Mouse (Mus musculus): ENCODE measurements around the gene Ccdc3. TPM values are rescaled to one million over a fixed set of nuclear protein-coding genes. Genes with fewer than 3 reads are reported as not detected.

Gene Ccdc3
- total RNA-seq, 2 experiments from 2014 or later, result 4.7 to 5.9 TPM

Other genes with a start within 250 kb of the Ccdc3 start
- 100 to 1,000 TPM; 175 to 183 TPM for gene Phyh, start 218.8 kb upstream of the Ccdc3 start, total RNA-seq (2021)
- gene Ucma, start 161.7 kb upstream of the Ccdc3 start, total RNA-seq (2021), result not detected
- under 1 TPM in 1 of 2 experiments, not detected in 1; 0.74 TPM for gene Mcm10, start 125.0 kb upstream of the Ccdc3 start, total RNA-seq (2021)
- 10 to 100 TPM; 66.8 to 73.0 TPM for gene Optn, start 73.7 kb upstream of the Ccdc3 start, total RNA-seq (2021)